Mouse (Mus musculus) urinary bladder, postnatal 36 days (tissue): ENCODE measurements around the gene Gm10142.
"Not testable (repeated sequence)": the region's sequence is repeated elsewhere in the genome, so short reads cannot be mapped to it uniquely, and the experiment has no call there.

Experiments used
- DNase-seq, 2 experiments: peaks; one replicate each; pipeline ENCODE4 v3.0.0; 2022; ENCODE audit warnings: low spot score in 2 of 2, mixed read lengths in 1 of 2

The Gm10142 gene

DNA sequence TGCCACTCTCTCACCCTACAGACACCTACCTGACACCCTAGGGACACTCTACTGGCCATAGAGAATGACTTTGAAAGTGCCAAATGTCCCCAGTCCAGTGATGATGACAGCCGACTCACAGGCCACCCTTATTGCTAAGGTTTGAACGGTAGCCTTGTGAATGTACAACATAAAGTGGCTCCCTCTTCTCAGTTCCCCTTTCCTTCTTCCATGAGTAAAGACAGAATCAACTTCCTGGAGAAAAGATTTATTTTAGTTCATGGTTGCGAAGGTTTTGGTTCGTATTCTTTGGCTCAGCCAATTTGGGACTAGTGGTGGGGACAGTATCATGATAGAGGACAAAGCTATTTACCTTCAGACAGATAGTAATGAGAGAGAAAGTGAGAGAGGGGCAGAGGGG, 23.3 kb downstream of the Gm10142 start:
- no peak for DNase-seq

DNA sequence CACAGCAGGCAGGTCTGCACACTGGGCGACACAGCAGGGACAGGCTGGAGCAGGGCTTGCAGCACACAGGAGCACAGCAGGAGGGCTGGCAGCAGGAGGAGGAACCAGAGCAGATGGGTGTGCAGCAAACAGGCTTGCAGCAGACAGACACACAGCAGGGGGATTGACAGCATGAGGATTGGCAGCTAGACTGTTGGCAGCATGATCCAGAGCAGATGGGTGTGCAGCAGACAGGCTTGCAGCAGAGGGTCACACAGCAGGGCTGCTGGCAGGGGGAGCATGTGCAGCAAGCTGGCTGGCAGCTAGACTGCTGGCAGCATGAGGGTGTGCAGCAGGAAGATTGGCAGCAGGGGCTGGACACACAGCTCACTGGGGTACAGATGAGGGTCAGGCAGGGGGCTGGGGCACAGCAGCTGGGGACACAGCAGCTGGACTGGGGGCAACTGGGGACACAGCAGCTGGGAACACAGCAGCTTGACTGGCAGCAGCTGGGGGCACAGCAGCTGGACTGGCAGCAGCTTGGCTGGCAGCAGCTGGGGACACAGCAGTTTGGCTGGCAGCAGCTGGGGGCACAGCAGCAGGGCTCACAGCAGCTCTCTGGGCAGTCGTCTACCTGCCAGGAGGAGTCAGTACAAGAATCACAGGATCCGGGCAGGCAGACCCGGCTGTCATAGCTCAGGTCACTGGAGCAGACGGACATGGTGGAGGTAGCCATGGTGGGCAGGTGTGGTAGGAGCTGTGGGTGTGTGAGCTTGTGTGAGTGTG, 26.5 kb downstream of the Gm10142 start, which contains the start of gene Gm18596:
Gene Gm18596, minus strand, starts transcription at position 715 of the 765 bp plus-strand sequence.
- DNase-seq = not testable (repeated sequence)

DNA sequence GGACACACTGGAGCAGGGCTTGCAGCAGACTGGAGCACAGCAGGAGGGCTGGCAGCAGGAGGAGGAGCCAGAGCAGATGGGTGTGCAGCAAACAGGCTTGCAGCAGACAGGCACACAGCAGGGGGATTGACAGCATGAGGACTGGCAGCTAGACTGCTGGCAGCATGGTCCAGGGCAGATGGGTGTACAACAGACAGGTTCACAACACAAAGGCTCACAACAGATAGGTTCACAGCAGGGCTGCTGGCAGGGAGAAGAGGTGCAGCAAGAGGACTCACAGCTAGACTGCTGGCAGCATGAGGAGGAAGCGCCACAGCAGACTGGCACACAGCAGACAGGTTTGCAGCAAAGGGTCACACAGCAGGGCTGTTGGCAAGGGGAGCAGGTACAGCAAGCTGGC, 35.1 kb downstream of the Gm10142 start:
- not testable (repeated sequence) for DNase-seq

DNA sequence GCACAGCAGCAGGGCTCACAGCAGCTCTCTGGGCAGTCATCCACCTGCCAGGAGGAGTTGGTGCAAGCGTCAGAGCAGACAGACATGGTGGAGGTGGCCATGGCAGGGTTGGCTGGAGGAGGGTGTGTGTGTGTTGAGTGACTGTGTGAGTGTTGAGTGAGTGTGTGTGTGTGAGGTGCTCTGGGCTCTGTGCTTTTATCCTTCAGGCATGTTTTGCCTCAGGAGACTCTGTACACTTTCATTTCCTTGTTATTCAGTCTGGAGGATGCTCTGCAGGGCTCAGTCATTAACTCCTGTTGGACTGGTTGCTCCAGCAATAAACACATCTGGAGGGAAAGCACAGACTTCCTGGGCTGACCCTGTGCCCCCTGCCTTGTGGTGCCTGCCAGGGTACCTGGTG, 35.6 kb downstream of the Gm10142 start, which contains the start of gene Gm9736:
Gene Gm9736, minus strand, starts transcription at position 101 of the 400 bp plus-strand sequence.
- DNase-seq = not testable (repeated sequence)

DNA sequence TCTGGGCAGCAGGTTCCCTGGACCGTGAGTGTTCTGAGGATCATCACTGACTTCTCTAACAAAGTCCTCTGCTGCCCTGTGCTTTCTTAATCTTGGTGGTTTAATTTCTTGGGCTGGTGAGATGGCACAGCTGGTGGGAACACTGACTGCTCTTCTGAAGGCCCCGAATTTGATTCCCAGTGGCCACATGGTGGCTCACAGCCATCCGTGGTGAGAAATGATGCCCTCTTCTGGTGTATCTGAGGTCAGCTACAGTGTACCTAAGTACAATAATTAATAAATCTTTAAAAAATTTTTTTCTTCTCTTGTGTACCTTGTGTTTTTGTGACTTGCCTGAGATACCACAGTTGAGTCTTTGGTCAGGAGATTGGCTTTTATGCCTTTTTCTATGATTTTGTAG, 36.7 kb downstream of the Gm10142 start:
- not testable (repeated sequence) for DNase-seq

DNA sequence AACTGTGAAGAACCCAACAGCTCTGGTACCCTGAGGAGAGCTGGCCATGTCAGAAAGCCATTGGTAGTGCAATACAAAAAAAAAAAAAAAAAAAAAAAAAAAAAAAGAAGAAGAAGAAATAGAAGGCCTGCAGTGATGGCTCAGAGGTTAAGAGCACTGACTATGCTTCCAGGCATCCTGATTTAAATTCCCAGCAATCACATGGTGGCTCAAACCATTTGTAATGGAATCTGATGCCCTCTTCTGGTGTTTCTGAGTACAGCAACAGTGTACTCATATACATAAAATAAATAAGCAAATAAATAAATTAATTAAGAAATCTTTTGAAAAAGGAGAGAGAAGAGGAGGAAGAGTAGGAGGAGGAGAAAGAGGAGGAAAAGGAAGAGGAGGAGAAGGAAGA, 37.8 kb downstream of the Gm10142 start:
- DNase-seq = no peak

DNA sequence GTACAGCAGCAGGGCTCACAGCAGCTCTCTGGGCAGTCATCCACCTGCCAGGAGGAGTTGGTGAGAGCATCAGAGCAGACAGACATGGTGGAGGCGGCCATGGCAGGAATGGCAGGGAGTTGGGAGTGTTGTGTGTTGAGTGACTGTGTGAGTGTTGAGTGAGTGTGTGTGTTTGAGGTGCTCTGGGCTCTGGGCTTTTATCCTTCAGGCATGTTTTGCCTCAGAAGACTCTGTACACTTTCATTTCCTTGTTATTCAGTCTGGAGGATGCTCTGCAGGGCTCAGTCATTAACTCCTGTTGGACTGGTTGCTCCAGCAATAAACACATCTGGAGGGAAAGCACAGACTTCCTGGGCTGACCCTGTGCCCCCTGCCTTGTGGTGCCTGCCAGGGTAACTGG, 44.0 kb downstream of the Gm10142 start, which contains the start of gene Gm3233:
Gene Gm3233, minus strand, starts transcription at position 101 of the 400 bp plus-strand sequence.
- not testable (repeated sequence) for DNase-seq
